Mouse (Mus musculus): ENCODE results near the gene Arhgap9.

Gene Arhgap9

GRCm38 (mm10) chr10:127350594-127351284 is 29.0 kb downstream of the Arhgap9 start:
- DNase-seq, result no peak

- DNase-seq, result no peak
Measured at GRCm38 (mm10) chr10:127351285-127351595, 29.5 kb downstream of the Arhgap9 start.

- DNase-seq, result no peak
Measured at GRCm38 (mm10) chr10:127351719-127352118, 30.0 kb downstream of the Arhgap9 start.

- no peak for DNase-seq
Measured at GRCm38 (mm10) chr10:127352187-127352586, 30.4 kb downstream of the Arhgap9 start.

GRCm38 (mm10) chr10:127352766-127353165 is 31.0 kb downstream of the Arhgap9 start:
- no peak for DNase-seq

- DNase-seq, result peak; percentile 88
Measured at GRCm38 (mm10) chr10:127353909-127354895, 32.4 kb downstream of the Arhgap9 start, which contains the start of gene Inhbe. TSS of gene Inhbe (minus strand) at chr10:127354411.

- DNase-seq, result no peak
Measured at GRCm38 (mm10) chr10:127355336-127355735, 33.6 kb downstream of the Arhgap9 start.

- DNase-seq, result no peak
Measured at GRCm38 (mm10) chr10:127360714-127361113, 39.0 kb downstream of the Arhgap9 start.

GRCm38 (mm10) chr10:127367116-127367515 is 45.4 kb downstream of the Arhgap9 start:
- DNase-seq, result no peak

- DNase-seq, result no peak
Measured at GRCm38 (mm10) chr10:127368273-127368672, 46.5 kb downstream of the Arhgap9 start.

GRCm38 (mm10) chr10:127369834-127370820 is 48.4 kb downstream of the Arhgap9 start, which contains the start of gene Inhbc:
TSS of gene Inhbc (minus strand) at chr10:127370431.
- no peak for DNase-seq

GRCm38 (mm10) chr10:127371023-127371422 is 49.3 kb downstream of the Arhgap9 start:
- no peak for DNase-seq

GRCm38 (mm10) chr10:127377700-127378099 is 55.9 kb downstream of the Arhgap9 start:
- DNase-seq, result no peak
